Mouse (Mus musculus) megakaryocyte progenitor cell, adult 5-6 weeks (primary cell): ENCODE data around the gene Rab31. TPM values are rescaled to one million over a fixed set of nuclear protein-coding genes. Genes with fewer than 3 reads are reported as not detected.

ENCODE experiments used
- total RNA-seq, 2 experiments: library from RNA; stranded (forward) in 1 of 2; stranded (reverse) in 1 of 2; fragments of 157-497, 149-512 nt in 1 of 2; fragments of 200-1000 nt in 1 of 2; gene quantifications; 2 replicates each; pipeline versions ENCODE4 v1.2.3 to v1.2.4; 2015 to 2017

The Rab31 gene
- total RNA-seq, 2 experiments from 2014 or later = 44.3 to 75.1 TPM

Other genes starting within 250 kb of the Rab31 start
- not detected in 2 replicates for gene Tmem232, start 232.0 kb downstream of the Rab31 start, total RNA-seq (2015)
- not detected in 2 replicates for gene Tmem232, start 232.0 kb downstream of the Rab31 start, total RNA-seq (2017)
- gene Vapa, start 159.2 kb downstream of the Rab31 start, total RNA-seq (2015) = 195 and 214 TPM in 2 replicates
- gene Vapa, start 159.2 kb downstream of the Rab31 start, total RNA-seq (2017) = 141 and 147 TPM in 2 replicates
- gene Txndc2, start 130.6 kb downstream of the Rab31 start, total RNA-seq (2015) = 0.17 and 0.22 TPM in 2 replicates
- gene Txndc2, start 130.6 kb downstream of the Rab31 start, total RNA-seq (2017) = not detected in 2 replicates
- 39.9 and 44.5 TPM in 2 replicates for gene Ppp4r1, start 9.8 kb upstream of the Rab31 start, total RNA-seq (2015)
- 48.1 and 65.4 TPM in 2 replicates for gene Ppp4r1, start 9.8 kb upstream of the Rab31 start, total RNA-seq (2017)
- gene Ralbp1, start 113.0 kb upstream of the Rab31 start, total RNA-seq (2015) = 33.8 and 35.2 TPM in 2 replicates
- 92.5 and 96.5 TPM in 2 replicates for gene Ralbp1, start 113.0 kb upstream of the Rab31 start, total RNA-seq (2017)
- 12.0 and 13.2 TPM in 2 replicates for gene Twsg1, start 178.5 kb upstream of the Rab31 start, total RNA-seq (2015)
- gene Twsg1, start 178.5 kb upstream of the Rab31 start, total RNA-seq (2017) = 10.1 and 11.3 TPM in 2 replicates